In genomic region chr5:151662207-151662606, GRCm38 (mm10) we compare ENCODE assay signal across 20 mouse cellular contexts. TPM values are rescaled to one million over a fixed set of nuclear protein-coding genes. Genes with fewer than 3 reads are reported as not detected.
"Had no signal": no experiment of that assay in that cellular context is flagged by ENCODE, and none has a peak within 500 bp of the region (broad histone marks: within the 10 kb centered on the region; RNA-seq: fewer than 3 reads in every experiment).

No protein-coding gene starts in this region.

- DNase-seq: retina, postnatal 1 day; right cerebral cortex, adult 18-20 months; right cerebral cortex, postnatal 14 days; right cerebral cortex, postnatal 25 days; right cerebral cortex, postnatal 4 days; spleen, adult 18-20 months; thymus, adult 18-20 months; thymus, adult 2 months; thymus, postnatal 14 days; thymus, postnatal 36 days; thymus, postnatal 4 days had no signal

- H3K27ac ChIP-seq: neural tube, embryonic 13.5 days; neural tube, embryonic 15.5 days; stomach, embryonic 15.5 days; stomach, postnatal 0 days had no signal

- H3K4me3 ChIP-seq: neural tube, embryonic 13.5 days; neural tube, embryonic 15.5 days; stomach, embryonic 15.5 days had no signal

- H3K9ac ChIP-seq: neural tube, embryonic 13.5 days; neural tube, embryonic 15.5 days; stomach, embryonic 15.5 days had no signal

- H3K9me3 ChIP-seq: neural tube, embryonic 13.5 days; neural tube, embryonic 15.5 days; stomach, embryonic 15.5 days had no signal

- H3K27me3 ChIP-seq: neural tube, embryonic 13.5 days; neural tube, embryonic 15.5 days; stomach, embryonic 15.5 days had no signal

- H3K36me3 ChIP-seq: neural tube, embryonic 13.5 days; neural tube, embryonic 15.5 days; stomach, embryonic 15.5 days had no signal

- H3K4me1 ChIP-seq: neural tube, embryonic 13.5 days; neural tube, embryonic 15.5 days; stomach, embryonic 15.5 days had no signal

- H3K4me2 ChIP-seq: neural tube, embryonic 13.5 days; neural tube, embryonic 15.5 days; stomach, embryonic 15.5 days had no signal

RNA-seq across cellular contexts. Expression of gene Vmn2r18, which starts 56.4 kb away (rescaled TPM):
- total RNA-seq: neutrophil, adult 5-6 weeks had no signal
- polyA plus RNA-seq: neural tube, embryonic 13.5 days; small intestine, adult 2 months; spleen, adult 2 months; stomach, embryonic 15.5 days; stomach, embryonic 16.5 days; urinary bladder, adult 2 months had no signal
